Mouse (Mus musculus) lung, postnatal 0 days (tissue): Measurements from ENCODE around the gene Mrpl57.

ENCODE experiments used
- CTCF ChIP-seq: IDR thresholded peaks from 2 replicates; pipeline ENCODE4 v1.5.1; 2016; ENCODE audit warnings: antibody characterized with exemption, mild to moderate bottlenecking
- EP300 ChIP-seq: IDR thresholded peaks from 2 replicates; pipeline ENCODE4 v1.6.1; 2016; ENCODE audit warnings: antibody characterized with exemption, mild to moderate bottlenecking, control low read depth

- TF ChIP-seq EP300 (peak; percentile 42), CTCF (no peak)
These were observed 15.1 kb upstream of the Mrpl57 start for GRCm38 (mm10) chr14:57810886-57811285.
